Mouse (Mus musculus): Measurements from ENCODE around the gene E030030I06Rik. TPM values are rescaled to one million over a fixed set of nuclear protein-coding genes. Genes with fewer than 3 reads are reported as not detected.

The E030030I06Rik gene
- total RNA-seq (2023), result 41.4 and 59.0 TPM in 2 replicates

GRCm38 (mm10) chr10:22149073-22149690, at the start of gene E030030I06Rik:
Gene E030030I06Rik (minus strand): TSS chr10:22149270.

GRCm38 (mm10) chr10:22158310-22158999, 9.4 kb upstream of the E030030I06Rik start, which contains the start of the genes Raet1e and H60b:
Gene Raet1e (plus strand): TSS chr10:22158569.
Gene H60b (plus strand): TSS chr10:22158586.

DNA sequence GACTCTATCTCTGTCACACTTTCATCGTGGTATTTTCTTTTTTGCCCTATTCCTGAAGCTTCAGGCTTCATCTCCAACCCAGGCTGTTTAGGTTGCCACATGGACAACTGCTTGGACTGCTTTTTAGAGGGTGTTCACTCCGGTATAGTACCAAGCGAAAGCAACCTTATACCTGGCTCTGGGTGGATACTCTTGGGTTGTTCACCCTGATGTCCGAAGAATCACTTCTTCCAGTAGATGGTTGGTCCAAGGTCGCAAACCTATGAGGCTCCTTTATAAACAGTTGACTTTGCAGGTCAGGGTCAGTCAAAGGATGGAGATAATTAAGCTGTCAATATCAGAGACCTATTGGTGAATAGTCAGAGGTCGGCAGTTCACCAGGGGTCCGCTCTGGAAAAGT, 81.1 kb downstream of the E030030I06Rik start, which contains the start of gene 4930444G20Rik:
Gene 4930444G20Rik, minus strand, starts transcription at position 101 of the 400 bp plus-strand sequence.

Other genes starting within 250 kb of the E030030I06Rik start
- not detected in 2 replicates for gene 4930444G20Rik, start 81.2 kb downstream of the E030030I06Rik start, total RNA-seq (2023)
- gene Raet1e, start 9.3 kb upstream of the E030030I06Rik start, total RNA-seq (2023), result 0.69 and 0.84 TPM in 2 replicates
- not detected in 2 replicates for gene H60b, start 9.3 kb upstream of the E030030I06Rik start, total RNA-seq (2023)
- not detected in 2 replicates for gene Raet1d, start 211.3 kb upstream of the E030030I06Rik start, total RNA-seq (2023)

All from neutrophil, adult 65 days (primary cell).